Mouse (Mus musculus) cerebellum, adult 11-12 months (tissue): ENCODE data around the gene Mia2.
"Not testable (repeated sequence)": the region's sequence is repeated elsewhere in the genome, so short reads cannot be mapped to it uniquely, and the experiment has no call there.

Experiments used
- DNase-seq: peaks from one replicate; pipeline ENCODE4 v3.0.0; 2022

Mia2 gene

GRCm38 (mm10) chr12:59169935-59170334, 74.3 kb downstream of the Mia2 start:
- DNase-seq = no peak

GRCm38 (mm10) chr12:59177814-59178213, 82.2 kb downstream of the Mia2 start:
- DNase-seq = no peak

GRCm38 (mm10) chr12:59188086-59188682, 92.6 kb downstream of the Mia2 start:
- no peak for DNase-seq

GRCm38 (mm10) chr12:59193637-59194036, 98.0 kb downstream of the Mia2 start:
- no peak for DNase-seq

- no peak for DNase-seq
These were observed 98.9 kb downstream of the Mia2 start for GRCm38 (mm10) chr12:59194341-59195003.

- DNase-seq = no peak
These were observed 99.5 kb downstream of the Mia2 start for GRCm38 (mm10) chr12:59195065-59195464.

- peak; percentile 39 for DNase-seq
These were observed 100.3 kb downstream of the Mia2 start for GRCm38 (mm10) chr12:59195941-59196340.

GRCm38 (mm10) chr12:59198750-59199149, 103.2 kb downstream of the Mia2 start:
- no peak for DNase-seq

GRCm38 (mm10) chr12:59199361-59199760, 103.8 kb downstream of the Mia2 start:
- no peak for DNase-seq

- no peak for DNase-seq
These were observed 110.0 kb downstream of the Mia2 start for GRCm38 (mm10) chr12:59205571-59205970.

GRCm38 (mm10) chr12:59206208-59206999, 110.8 kb downstream of the Mia2 start:
- no peak for DNase-seq

- no peak for DNase-seq
These were observed 111.4 kb downstream of the Mia2 start for GRCm38 (mm10) chr12:59207000-59207390.

- no peak for DNase-seq
These were observed 112.2 kb downstream of the Mia2 start for GRCm38 (mm10) chr12:59207814-59208213.

GRCm38 (mm10) chr12:59216176-59216575, 120.6 kb downstream of the Mia2 start:
- DNase-seq = no peak

GRCm38 (mm10) chr12:59216676-59217266, 121.2 kb downstream of the Mia2 start:
- DNase-seq = no peak

- DNase-seq = no peak
These were observed 121.7 kb downstream of the Mia2 start for GRCm38 (mm10) chr12:59217331-59217730.

- DNase-seq = peak; percentile 70
These were observed 123.2 kb downstream of the Mia2 start for GRCm38 (mm10) chr12:59218640-59219321.

GRCm38 (mm10) chr12:59219325-59220225, 124.0 kb downstream of the Mia2 start, which contains the start of gene Fbxo33:
Gene Fbxo33, minus strand, starts transcription at chr12:59219725.
- DNase-seq = peak; percentile 98

- no peak for DNase-seq
These were observed 132.8 kb downstream of the Mia2 start for GRCm38 (mm10) chr12:59228401-59228800.

GRCm38 (mm10) chr12:59238434-59238833, 142.8 kb downstream of the Mia2 start:
- no peak for DNase-seq

GRCm38 (mm10) chr12:59241031-59241430, 145.4 kb downstream of the Mia2 start:
- not testable (repeated sequence) for DNase-seq
